Mouse (Mus musculus) adrenal gland, postnatal 10 days (tissue): ENCODE results near the gene Mri1. TPM values are rescaled to one million over a fixed set of nuclear protein-coding genes. Genes with fewer than 3 reads are reported as not detected.

Source experiments
- DNase-seq: peaks from one replicate; pipeline ENCODE4 v3.0.0; 2021; ENCODE audit warnings: mixed read lengths
- microRNA-seq: library from miRNA; unstranded; fragments of <30 nt; microRNA quantifications from one replicate; pipeline ENCODE4 v1.2.0, GENCODE M21; 2021
- total RNA-seq, 2 experiments: library from RNA; stranded (reverse); gene quantifications; 2 replicates each; pipeline ENCODE4 v1.2.3; 2021

Gene Mri1
- total RNA-seq, 2 experiments from 2014 or later, result 28.0 to 34.4 TPM

GRCm38 (mm10) chr8:84202938-84203917 is 53.9 kb downstream of the Mri1 start:
- peak; percentile 92 for DNase-seq

GRCm38 (mm10) chr8:84202466-84202865 is 54.7 kb downstream of the Mri1 start:
- DNase-seq, result peak; percentile 78

- peak; percentile 88 for DNase-seq
Observed at GRCm38 (mm10) chr8:84201545-84202245, 55.4 kb downstream of the Mri1 start.

GRCm38 (mm10) chr8:84200652-84201544 is 56.2 kb downstream of the Mri1 start:
- peak; percentile 90 for DNase-seq

- peak; percentile 29 for DNase-seq
Observed at GRCm38 (mm10) chr8:84200126-84200555, 57.0 kb downstream of the Mri1 start.

Small RNA genes within 50 kb of the gene (microRNA-seq; reads per million reads assigned to microRNA genes)
- gene Mir23a (17,097 reads per million, percentile 96 among the genes with 10 or more reads in this experiment), gene Mir24-2 (not detected), gene Mir27a (1,108 reads per million, percentile 75 among the genes with 10 or more reads in this experiment), gene Mir3074-2 (not detected)

Other genes with a start within 250 kb of the Mri1 start
- gene 2210011C24Rik, start 245.2 kb downstream of the Mri1 start, total RNA-seq, result under 1 TPM in 1 of 2 experiments, not detected in 1; 0.24 TPM
- gene Palm3, start 235.9 kb downstream of the Mri1 start, total RNA-seq, result under 1 TPM; 0.57 to 0.70 TPM
- gene Il27ra, start 214.7 kb downstream of the Mri1 start, total RNA-seq, result 1 to 10 TPM; 5.3 to 6.9 TPM
- under 1 TPM in 1 of 2 experiments, not detected in 1; 0.51 TPM for gene Rln3, start 212.3 kb downstream of the Mri1 start, total RNA-seq
- gene Gm10643, start 192.2 kb downstream of the Mri1 start, total RNA-seq, result 1 to 10 TPM; 2.2 to 3.1 TPM
- gene Rfx1, start 190.5 kb downstream of the Mri1 start, total RNA-seq, result 10 to 100 TPM; 12.4 to 14.7 TPM
- 10 to 100 TPM; 17.7 to 20.6 TPM for gene Dcaf15, start 152.6 kb downstream of the Mri1 start, total RNA-seq
- 1 to 10 TPM in 1 of 2 experiments, under 1 TPM in 1; 1.00 to 1.8 TPM for gene Podnl1, start 131.3 kb downstream of the Mri1 start, total RNA-seq
- gene Cc2d1a, start 109.4 kb downstream of the Mri1 start, total RNA-seq, result 10 to 100 TPM; 18.6 to 27.0 TPM
- under 1 TPM; 0.36 to 0.79 TPM for gene 4930432K21Rik, start 109.3 kb downstream of the Mri1 start, total RNA-seq
- gene Nanos3, start 72.1 kb downstream of the Mri1 start, total RNA-seq, result 1 to 10 TPM in 1 of 2 experiments, under 1 TPM in 1; 0.96 to 2.3 TPM
- gene Zswim4, start 20.3 kb downstream of the Mri1 start, total RNA-seq, result 10 to 100 TPM; 22.7 to 26.3 TPM
- gene D8Ertd738e, start 7.6 kb downstream of the Mri1 start, total RNA-seq, result 100 to 1,000 TPM; 210 to 233 TPM
- 10 to 100 TPM; 14.2 to 16.5 TPM for gene Ccdc130, start 13.1 kb upstream of the Mri1 start, total RNA-seq
- gene Cacna1a, start 131.1 kb upstream of the Mri1 start, total RNA-seq, result 1 to 10 TPM; 5.3 to 9.5 TPM